Mouse (Mus musculus) liver, adult 2 months (tissue): ENCODE measurements around the gene A630089N07Rik.

Experiments used
- CTCF ChIP-seq: fragments of 200-500 bp; IDR thresholded peaks from 2 replicates; pipeline ENCODE4 v1.5.1; 2011; ENCODE audit warnings: low read depth, low read length, control low read depth
- POLR2A ChIP-seq: fragments of 200-500 bp; IDR thresholded peaks from 2 replicates; pipeline ENCODE4 v1.6.1; 2011; ENCODE audit warnings: low read length, control low read depth; ENCODE audit not compliant: insufficient read depth; ENCODE audit errors: extremely low read depth

DNA sequence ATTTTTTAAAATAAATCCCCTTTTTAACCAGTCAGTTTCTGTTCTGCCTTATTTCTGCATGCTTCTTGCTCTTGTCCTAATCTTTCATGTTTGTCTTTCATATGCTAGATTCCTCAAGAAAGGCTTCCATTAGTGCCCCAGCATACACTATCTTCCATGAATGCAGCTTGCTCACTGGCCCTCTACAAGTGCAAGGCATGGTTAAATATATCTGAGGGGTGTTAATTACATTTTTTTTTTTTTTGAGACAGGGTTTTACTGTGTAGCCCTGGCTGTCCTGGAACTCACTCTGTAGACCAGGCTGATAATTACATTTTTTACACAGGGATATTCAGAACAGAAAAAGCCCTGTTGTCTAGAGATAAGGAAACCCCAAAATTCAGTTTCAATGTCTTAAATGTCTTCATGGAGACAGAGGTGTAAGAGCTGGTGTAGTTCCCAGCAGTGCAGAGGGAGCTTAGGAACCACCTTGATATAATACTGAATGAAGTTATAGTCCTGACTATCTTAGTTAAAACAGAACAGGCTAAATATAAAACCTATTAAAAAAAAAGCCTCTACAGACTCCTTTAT lies 123.8 kb downstream of the A630089N07Rik start:
- TF ChIP-seq POLR2A (no peak), CTCF (no peak)
